ENCODE assay signal across 12 mouse cellular contexts in genomic region chr2:31912575-31912974, GRCm38 (mm10). TPM values are rescaled to one million over a fixed set of nuclear protein-coding genes. Genes with fewer than 3 reads are reported as not detected.
DNase-seq lines count a peak whose midpoint lies in the region; ATAC-seq and TF ChIP-seq lines count a peak whose summit lies in the region.
"Had no signal": no experiment of that assay in that cellular context is flagged by ENCODE, and none has a peak within 500 bp of the region (broad histone marks: within the 10 kb centered on the region; RNA-seq: fewer than 3 reads in every experiment).

No protein-coding gene starts in this region.

- peak; percentile 68 for TF ChIP-seq CTCF in heart, adult 2 months (IDR thresholded peaks at IDR 0.05)
- peak; percentile 51 for TF ChIP-seq CTCF in liver, embryonic 14.5 days (IDR thresholded peaks at IDR 0.05; ENCODE audit: low read depth)
- peak; percentile 45 to 58 (median 57) for TF ChIP-seq CTCF in MEL (IDR thresholded peaks at IDR 0.05 in 2 of 3, conservative IDR thresholded peaks at IDR 0.05 in 1 of 3; ENCODE audit: control insufficient read depth in 1 of 3, insufficient read depth in 1 of 3, low read depth in 2 of 3, low read length in 3 of 3, poor library complexity in 1 of 3, severe bottlenecking in 1 of 3)

- no peak overlapping the region for H3K4me3 ChIP-seq in heart, adult 2 months
- H3K4me3 ChIP-seq in liver, embryonic 14.5 days (ENCODE audit: insufficient read depth in 1 of 2, low read depth in 2 of 2, low read length in 2 of 2): no peak overlapping the region
- H3K4me3 ChIP-seq in liver, embryonic 12.5 days: no peak overlapping the region
- H3K4me3 ChIP-seq in MEL (ENCODE audit: control insufficient read depth in 1 of 2, insufficient read depth in 1 of 2, low read depth in 2 of 2, low read length in 2 of 2): no peak overlapping the region
- H3K4me3 ChIP-seq in forebrain, embryonic 13.5 days: no peak overlapping the region

- intact Hi-C loops in heart, adult 2 months (cut with DNase I): loop anchor here (10.0 kb wide), 1 partner anchor 282 kb away; no protein-coding TSS in a partner anchor
- intact Hi-C loops in heart, postnatal 36 days (cut with DNase I): no loop called here

- TF ChIP-seq RAD21 in MEL (IDR thresholded peaks at IDR 0.05; ENCODE audit: low read depth, low read length): peak; percentile 36

- TF ChIP-seq POLR2A in heart, adult 2 months (IDR thresholded peaks at IDR 0.05; ENCODE audit: insufficient read depth, low read depth, low read length): no peak
- TF ChIP-seq POLR2A in MEL (IDR thresholded peaks at IDR 0.05; ENCODE audit: control insufficient read depth in 1 of 2, insufficient read depth in 1 of 2, low read depth in 1 of 2, low read length in 2 of 2, poor library complexity in 1 of 2): no peak

- ATAC-seq in liver, embryonic 14.5 days (ENCODE audit: insufficient read depth): no peak
- no peak for ATAC-seq in liver, embryonic 12.5 days
- no peak for ATAC-seq in forebrain, embryonic 13.5 days
- ATAC-seq: Patski had no signal

- H3K79me2 ChIP-seq in heart, adult 2 months (replicated peaks; ENCODE audit: control insufficient read depth, insufficient read depth, low read length): no peaks in the 10 kb centered on the region
- no peaks in the 10 kb centered on the region for H3K79me2 ChIP-seq in MEL (ENCODE audit: control insufficient read depth, insufficient read depth, low read length, poor library complexity)

- H3K27ac ChIP-seq in heart, adult 2 months: no peak overlapping the region
- no peak overlapping the region for H3K27ac ChIP-seq in liver, embryonic 14.5 days
- no peak overlapping the region for H3K27ac ChIP-seq in liver, embryonic 12.5 days
- H3K27ac ChIP-seq in MEL (ENCODE audit: control insufficient read depth, low read depth, low read length): no peak overlapping the region
- no peak overlapping the region for H3K27ac ChIP-seq in forebrain, embryonic 13.5 days

- TF ChIP-seq EP300 in heart, adult 2 months (IDR thresholded peaks at IDR 0.05; ENCODE audit: insufficient read depth, low read depth, low read length): no peak
- TF ChIP-seq EP300 in liver, embryonic 14.5 days (IDR thresholded peaks at IDR 0.05; ENCODE audit: low read depth): no peak
- TF ChIP-seq EP300 in MEL (IDR thresholded peaks at IDR 0.05; ENCODE audit: low read depth in 1 of 2, low read length in 2 of 2): no peak

- WGBS in heart, adult 2 months: 66% methylated on average over 4 of the region's 4 CpGs
- 72% methylated on average over 4 of the region's 4 CpGs for WGBS in liver, embryonic 14.5 days (ENCODE audit: insufficient replicate concordance)
- 60% methylated on average over 4 of the region's 4 CpGs for WGBS in liver, embryonic 12.5 days (ENCODE audit: insufficient replicate concordance)
- WGBS in forebrain, embryonic 13.5 days: 69% methylated on average over 4 of the region's 4 CpGs

- no peaks in the 10 kb centered on the region for H3K9me3 ChIP-seq in liver, embryonic 14.5 days (ENCODE audit: control insufficient read depth, low read length)
- H3K9me3 ChIP-seq in liver, embryonic 12.5 days (replicated peaks): no peaks in the 10 kb centered on the region
- no peaks in the 10 kb centered on the region for H3K9me3 ChIP-seq in MEL (replicated peaks; ENCODE audit: insufficient read depth, low read length)
- H3K9me3 ChIP-seq in forebrain, embryonic 13.5 days (replicated peaks): no peaks in the 10 kb centered on the region

- H3K9ac ChIP-seq in heart, adult 2 months (ENCODE audit: low read depth, low read length): no peak overlapping the region
- H3K9ac ChIP-seq in liver, embryonic 14.5 days (replicated peaks): no peak overlapping the region
- H3K9ac ChIP-seq in liver, embryonic 12.5 days: no peak overlapping the region
- no peak overlapping the region for H3K9ac ChIP-seq in MEL (ENCODE audit: control insufficient read depth, low read depth, low read length, poor library complexity, severe bottlenecking)
- no peak overlapping the region for H3K9ac ChIP-seq in forebrain, embryonic 13.5 days

- DNase-seq in heart, adult 2 months: no peak
- no peak for DNase-seq in heart, postnatal 36 days
- no peak for DNase-seq in liver, embryonic 14.5 days (ENCODE audit: low read depth in 3 of 3, low spot score in 3 of 3)
- peak; percentile 13 for DNase-seq in MEL (ENCODE audit: low read depth, low spot score)
- DNase-seq in induced T-regulatory cell, adult 2 months (ENCODE audit: low read depth): peak; percentile 16
- DNase-seq in right cerebral cortex, postnatal 10 days (ENCODE audit: low spot score in 2 of 2): no peak
- DNase-seq: thymus, adult 18-20 months had no signal

- no peaks in the 10 kb centered on the region for H3K27me3 ChIP-seq in heart, adult 2 months (ENCODE audit: control insufficient read depth, insufficient read depth, low read length)
- H3K27me3 ChIP-seq in liver, embryonic 14.5 days (ENCODE audit: control insufficient read depth, insufficient read depth, low read length): no peaks in the 10 kb centered on the region
- H3K27me3 ChIP-seq in liver, embryonic 12.5 days (replicated peaks): no peaks in the 10 kb centered on the region
- H3K27me3 ChIP-seq in MEL (ENCODE audit: control insufficient read depth in 1 of 2, insufficient read depth in 2 of 2, low read length in 2 of 2): no peaks in the 10 kb centered on the region
- no peaks in the 10 kb centered on the region for H3K27me3 ChIP-seq in forebrain, embryonic 13.5 days
- H3K27me3 ChIP-seq: Patski had no signal

- H3K4me2 ChIP-seq in liver, embryonic 14.5 days (ENCODE audit: low read depth): no peak overlapping the region
- no peak overlapping the region for H3K4me2 ChIP-seq in liver, embryonic 12.5 days
- no peak overlapping the region for H3K4me2 ChIP-seq in forebrain, embryonic 13.5 days

- H3K36me3 ChIP-seq in heart, adult 2 months (ENCODE audit: control insufficient read depth, insufficient read depth, low read length): no peaks in the 10 kb centered on the region
- H3K36me3 ChIP-seq in liver, embryonic 14.5 days (replicated peaks; ENCODE audit: control insufficient read depth, insufficient read depth, low read depth): no peaks in the 10 kb centered on the region
- H3K36me3 ChIP-seq in liver, embryonic 12.5 days: no peaks in the 10 kb centered on the region
- no peaks in the 10 kb centered on the region for H3K36me3 ChIP-seq in MEL (ENCODE audit: control insufficient read depth in 1 of 2, insufficient read depth in 2 of 2, low read length in 2 of 2)
- no peaks in the 10 kb centered on the region for H3K36me3 ChIP-seq in forebrain, embryonic 13.5 days (ENCODE audit: poor library complexity, severe bottlenecking)

- H3K4me1 ChIP-seq in heart, adult 2 months (ENCODE audit: control insufficient read depth, insufficient read depth, low read length): no peaks in the 10 kb centered on the region; the same call in 1 of the 2 replicates
- no peaks in the 10 kb centered on the region for H3K4me1 ChIP-seq in liver, embryonic 14.5 days (replicated peaks; ENCODE audit: control insufficient read depth in 2 of 2, insufficient read depth in 2 of 2, low read length in 1 of 2)
- no peaks in the 10 kb centered on the region for H3K4me1 ChIP-seq in liver, embryonic 12.5 days
- H3K4me1 ChIP-seq in MEL (ENCODE audit: control insufficient read depth in 1 of 2, insufficient read depth in 2 of 2, low read length in 2 of 2): no peaks in the 10 kb centered on the region
- H3K4me1 ChIP-seq in forebrain, embryonic 13.5 days: no peaks in the 10 kb centered on the region

TF ChIP-seq in MEL, 35 proteins besides CTCF, POLR2A, EP300 and RAD21:
- TF ChIP-seq CHD1 (IDR thresholded peaks at IDR 0.05; ENCODE audit: low read depth, low read length): no peak
- peak; percentile 51 for TF ChIP-seq SMC3 (IDR thresholded peaks at IDR 0.05; ENCODE audit: low read depth, low read length)

RNA-seq across cellular contexts. Expression of gene Lamc3, which starts 25.5 kb away (rescaled TPM):
- total RNA-seq in heart, adult 2 months (2021): under 1 TPM; 0.36 to 0.57 TPM
- polyA plus RNA-seq in heart, adult 2 months (2012; rRNA removed): 1.2 and 2.3 TPM in 2 replicates
- total RNA-seq in heart, postnatal 36 days (2021): 1 to 10 TPM in 1 of 2 experiments, under 1 TPM in 1; 0.67 to 1.0 TPM
- 0.02 and 0.03 TPM in 2 replicates for polyA plus RNA-seq in liver, embryonic 14.5 days (2012; rRNA removed)
- not detected in 2 replicates for polyA plus RNA-seq in liver, embryonic 14.5 days (2014; fragmentation: Nextera tagmentation; extraction: Ambion mirVana)
- 0.11 and 0.18 TPM in 2 replicates for polyA plus RNA-seq in liver, embryonic 12.5 days (2016; fragmentation: Nextera tagmentation; extraction: Ambion mirVana)
- total RNA-seq in MEL (2012; rRNA removed): not detected in 2 replicates
- polyA plus RNA-seq in MEL (2012; ENCODE audit: insufficient read depth in 1 of 2, insufficient read length in 2 of 2, low read depth in 1 of 2, low replicate concordance in 2 of 2, missing spikeins in 1 of 2): not detected
- 3.2 and 3.3 TPM in 2 replicates for polyA plus RNA-seq in forebrain, embryonic 13.5 days (2015; fragmentation: Nextera tagmentation; extraction: Ambion mirVana)
- total RNA-seq: hematopoietic stem cell, adult 5-6 weeks; megakaryocyte-erythroid progenitor cell, adult 5-6 weeks had no signal

RNA-seq across cellular contexts. Expression of gene Aif1l, which starts 37.4 kb away (rescaled TPM):
- 1 to 10 TPM; 2.4 to 2.7 TPM for total RNA-seq in heart, adult 2 months (2021)
- 4.2 and 4.6 TPM in 2 replicates for polyA plus RNA-seq in heart, adult 2 months (2012; rRNA removed)
- total RNA-seq in heart, postnatal 36 days (2021): 1 to 10 TPM; 1.6 to 3.2 TPM
- 1.1 and 1.3 TPM in 2 replicates for polyA plus RNA-seq in liver, embryonic 14.5 days (2012; rRNA removed)
- polyA plus RNA-seq in liver, embryonic 14.5 days (2014; fragmentation: Nextera tagmentation; extraction: Ambion mirVana): 1.5 and 2.2 TPM in 2 replicates
- polyA plus RNA-seq in liver, embryonic 12.5 days (2016; fragmentation: Nextera tagmentation; extraction: Ambion mirVana): 5.1 and 5.2 TPM in 2 replicates
- 0.16 and 0.69 TPM in 2 replicates for total RNA-seq in MEL (2012; rRNA removed)
- 1 to 10 TPM in 1 of 2 experiments, not detected in 1; 1.9 TPM for polyA plus RNA-seq in MEL (2012; ENCODE audit: insufficient read depth in 1 of 2, insufficient read length in 2 of 2, low read depth in 1 of 2, low replicate concordance in 2 of 2, missing spikeins in 1 of 2)
- 68.7 and 74.8 TPM in 2 replicates for polyA plus RNA-seq in forebrain, embryonic 13.5 days (2015; fragmentation: Nextera tagmentation; extraction: Ambion mirVana)
- total RNA-seq: megakaryocyte-erythroid progenitor cell, adult 5-6 weeks had no signal

Comparison
In these comparisons a context has a peak if more than half of its experiments do, and no peak if none do; other contexts are left out.
1. DNase-seq: peak in MEL (single experiment) and induced T-regulatory cell, adult 2 months (single experiment); none in heart, adult 2 months (0 of 2), heart, postnatal 36 days (0 of 2), liver, embryonic 14.5 days (0 of 3) and right cerebral cortex, postnatal 10 days (0 of 2).
2. RNA of gene Aif1l, which starts 37.4 kb away (polyA plus RNA-seq): 68.7 to 74.8 TPM in forebrain, embryonic 13.5 days; 5.1 to 5.2 TPM in liver, embryonic 12.5 days, 4.2 to 4.6 TPM in heart, adult 2 months, 1.9 TPM in MEL and 1.1 to 2.2 TPM in liver, embryonic 14.5 days; every median in the first group is over 10 times any median in the second.
3. Peak in every context shown above with its lines, with median percentiles within 50 percentile points of each other: CTCF ChIP-seq.